Mouse (Mus musculus) spleen, adult 12 weeks (tissue): ENCODE results near the gene 1700001J03Rik.
A peak's percentile ranks its signal among the peaks of the same experiment; 100 is the strongest.
"Not testable (repeated sequence)": the region's sequence is repeated elsewhere in the genome, so short reads cannot be mapped to it uniquely, and the experiment has no call there.

Source experiments
- DNase-seq: peaks from one replicate; pipeline ENCODE4 v3.0.0; 2022; ENCODE audit warnings: low spot score

Gene 1700001J03Rik

DNA sequence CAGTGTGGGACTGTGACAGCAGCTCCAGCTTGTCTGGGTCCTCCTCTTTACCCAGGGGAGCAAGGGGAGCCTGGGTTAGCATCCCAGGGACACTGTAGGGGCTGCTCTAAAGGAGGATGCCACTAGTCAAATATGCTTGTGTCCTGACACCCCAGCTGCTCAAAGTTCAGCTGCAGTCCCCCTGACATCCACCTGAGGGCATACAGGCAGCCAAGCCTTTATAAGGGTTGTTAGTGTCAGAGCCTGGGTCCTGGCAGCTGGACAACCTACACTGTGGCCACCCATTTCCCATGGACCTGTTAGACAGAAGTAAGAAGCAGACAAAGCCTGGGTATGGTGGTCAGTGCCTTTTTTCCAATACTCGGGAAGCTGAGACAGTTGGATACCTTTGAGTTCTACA, 3.0 kb upstream of the 1700001J03Rik start:
- no peak for DNase-seq

DNA sequence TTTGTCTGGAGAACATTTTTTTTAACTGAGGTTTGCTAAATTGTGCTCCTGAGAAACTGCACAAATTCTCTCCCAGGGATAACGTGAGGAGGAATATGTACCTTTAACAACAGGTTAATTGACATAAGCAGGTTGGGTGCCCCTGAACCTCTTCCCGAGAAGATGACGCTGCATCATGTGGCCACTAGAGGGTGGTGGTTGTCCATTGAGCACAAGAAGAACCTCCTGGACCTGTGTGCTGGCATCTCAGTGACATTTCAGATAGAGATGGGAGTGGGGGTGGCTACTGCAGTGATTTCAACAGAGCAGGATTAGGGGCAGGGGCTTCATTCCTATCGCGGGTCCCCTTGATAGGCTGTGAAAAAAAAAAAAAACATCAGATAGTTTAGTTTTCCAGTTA, 2.3 kb upstream of the 1700001J03Rik start:
- DNase-seq: peak; percentile 19

DNA sequence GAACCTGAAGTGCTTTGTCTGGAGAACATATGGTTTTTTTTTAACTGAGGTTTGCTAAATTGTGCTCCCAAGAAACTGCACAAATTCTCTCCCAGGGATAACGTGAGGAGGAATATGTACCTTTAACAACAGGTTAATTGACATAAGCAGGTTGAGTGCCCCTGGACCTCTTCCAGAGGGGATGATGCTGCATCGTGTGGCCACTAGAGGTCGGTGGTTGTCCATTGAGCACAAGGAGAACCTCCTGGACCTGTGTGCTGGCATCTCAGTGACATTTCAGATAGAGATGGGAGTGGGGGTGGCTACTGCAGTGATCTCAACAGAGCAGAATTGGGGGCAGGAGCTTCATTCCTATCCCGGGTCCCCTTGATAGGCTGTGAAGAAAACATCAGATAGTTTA, 12.4 kb downstream of the 1700001J03Rik start:
- not testable (repeated sequence) for DNase-seq

DNA sequence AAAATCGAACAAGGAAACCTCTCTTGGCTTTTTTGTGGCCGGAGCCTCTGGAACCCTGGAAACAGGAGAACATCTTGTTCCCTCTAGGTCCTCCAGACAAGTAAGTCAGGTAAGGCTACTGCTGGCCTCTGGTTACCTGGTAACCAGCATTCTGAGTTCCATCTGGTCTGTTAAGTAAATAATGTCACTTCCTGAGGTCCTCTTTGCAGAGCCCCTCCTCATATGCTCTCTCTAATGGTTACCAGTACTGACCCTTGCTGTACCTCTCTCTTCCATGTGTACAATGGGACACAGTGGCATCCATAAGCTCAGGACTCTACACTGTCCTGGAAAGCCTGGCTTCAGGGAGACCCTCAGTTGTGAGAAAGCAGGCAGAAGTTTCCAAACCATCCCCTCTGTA, 14.5 kb downstream of the 1700001J03Rik start, which contains the start of gene Gm6309:
TSS of gene Gm6309 (minus strand) at position 101 of the 400 bp plus-strand sequence.
- not testable (repeated sequence) for DNase-seq

DNA sequence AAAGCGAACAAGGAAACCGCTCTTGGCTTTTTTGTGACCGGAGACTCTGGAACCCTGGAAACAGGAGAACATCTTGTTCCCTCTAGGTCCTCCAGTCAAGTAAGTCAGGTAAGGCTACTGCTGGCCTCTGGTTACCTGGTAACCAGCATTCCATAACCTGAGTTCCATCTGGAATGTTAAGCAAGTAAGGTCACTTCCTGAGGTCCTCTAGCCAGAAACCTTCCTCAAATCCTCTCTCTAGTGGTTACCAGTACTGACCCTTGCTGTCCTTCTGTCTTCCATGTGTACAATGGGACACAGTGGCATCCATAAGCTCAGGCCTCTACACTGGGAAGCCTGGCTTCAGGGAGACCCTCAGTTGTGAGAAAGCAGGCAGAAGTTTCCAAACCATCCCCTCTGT, 24.7 kb downstream of the 1700001J03Rik start, which contains the start of gene Gm5565:
TSS of gene Gm5565 (minus strand) at position 101 of the 400 bp plus-strand sequence.
- DNase-seq: not testable (repeated sequence)

DNA sequence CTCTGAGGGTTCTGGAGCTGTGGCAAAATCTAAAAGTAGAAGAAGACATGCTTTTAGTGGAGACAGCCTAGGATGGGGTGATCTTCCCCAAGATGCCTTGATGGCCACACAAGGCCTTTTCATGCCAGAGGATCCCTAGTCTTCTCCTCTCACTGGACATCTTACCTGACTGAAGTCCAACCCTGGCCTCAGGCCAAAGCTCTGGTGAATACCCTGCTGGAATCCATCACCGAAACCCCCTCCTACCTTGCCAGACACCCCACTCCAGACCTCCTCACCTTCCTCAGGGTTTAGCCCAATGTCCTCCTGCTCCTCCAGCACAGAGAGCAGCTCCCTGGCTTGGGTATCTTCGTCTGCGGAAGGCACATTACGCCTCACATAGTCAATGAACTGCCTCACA, 26.8 kb downstream of the 1700001J03Rik start:
- not testable (repeated sequence) for DNase-seq

DNA sequence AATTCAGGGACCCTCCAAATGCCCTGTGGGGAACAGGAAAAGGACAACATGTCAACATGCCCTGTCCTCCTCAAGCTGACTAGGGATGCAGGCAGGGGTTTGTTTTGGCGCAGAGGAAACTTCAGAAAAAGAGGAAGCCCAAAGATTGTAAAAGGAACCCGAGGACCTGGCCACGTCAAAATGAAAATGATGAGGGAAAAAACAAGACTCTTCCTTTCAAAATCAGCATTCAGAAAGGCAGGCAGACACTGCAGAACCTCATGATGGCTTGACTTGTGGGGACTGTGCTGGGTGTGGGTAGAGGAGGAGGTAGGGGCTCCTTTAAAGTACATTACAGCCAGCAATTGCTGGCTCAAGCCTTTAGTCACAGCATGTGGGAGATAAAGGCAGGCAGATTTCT, 34.6 kb downstream of the 1700001J03Rik start:
- DNase-seq: no peak

DNA sequence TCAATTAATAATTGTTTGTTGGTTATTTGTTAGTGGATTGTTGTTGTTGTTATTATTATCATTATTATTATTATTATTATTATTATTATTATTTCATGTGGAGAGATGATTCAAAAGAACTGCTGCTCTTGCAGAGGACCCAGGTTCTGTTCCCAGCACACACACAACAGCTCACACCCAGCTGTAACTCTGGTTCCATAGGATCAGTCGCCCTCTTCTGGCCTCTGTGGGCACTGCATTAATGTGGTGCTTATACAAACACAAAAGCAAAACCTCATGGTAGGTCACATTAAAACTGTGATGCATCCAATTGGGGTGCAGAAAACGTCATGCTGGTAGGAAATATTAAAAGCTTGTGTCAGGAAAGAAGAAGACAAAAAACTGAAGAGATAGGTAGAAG, 37.2 kb downstream of the 1700001J03Rik start:
- DNase-seq: no peak
